Mouse (Mus musculus) CD4-positive helper T cell, adult 2 months (primary cell): ENCODE results near the gene Safb2.
A peak's percentile ranks its signal among the peaks of the same experiment; 100 is the strongest.
"Not testable (repeated sequence)": the region's sequence is repeated elsewhere in the genome, so short reads cannot be mapped to it uniquely, and the experiment has no call there.

Source experiments
- DNase-seq: peaks from one replicate; pipeline ENCODE4 v3.0.0-alpha.2; 2012; ENCODE audit warnings: low read depth, missing footprints, low spot score

Gene Safb2

GRCm38 (mm10) chr17:56584257-56585130 is at the start of gene Safb2, which contains the start of gene Safb:
TSS of gene Safb2 (minus strand) at chr17:56584585.
TSS of gene Safb (plus strand) at chr17:56584825.
- peak; percentile 100 for DNase-seq

- DNase-seq, result no peak
These were observed 49.6 kb upstream of the Safb2 start for GRCm38 (mm10) chr17:56634023-56634422.

GRCm38 (mm10) chr17:56631807-56632206 is 47.4 kb upstream of the Safb2 start:
- DNase-seq, result no peak

- DNase-seq, result not testable (repeated sequence)
These were observed 45.7 kb upstream of the Safb2 start for GRCm38 (mm10) chr17:56629800-56630781.

- peak; percentile 17 for DNase-seq
These were observed 43.3 kb upstream of the Safb2 start, which contains the start of gene Catsperd for GRCm38 (mm10) chr17:56627530-56628277. TSS of gene Catsperd (plus strand) at chr17:56628143.

- DNase-seq, result peak; percentile 98
These were observed 42.5 kb upstream of the Safb2 start, which contains the start of gene Lonp1 for GRCm38 (mm10) chr17:56626754-56627470. TSS of gene Lonp1 (minus strand) at chr17:56626887.

- DNase-seq, result no peak
These were observed 41.9 kb upstream of the Safb2 start for GRCm38 (mm10) chr17:56626260-56626659.

- DNase-seq, result peak; percentile 24
These were observed 41.1 kb upstream of the Safb2 start for GRCm38 (mm10) chr17:56625495-56625894.

DNA sequence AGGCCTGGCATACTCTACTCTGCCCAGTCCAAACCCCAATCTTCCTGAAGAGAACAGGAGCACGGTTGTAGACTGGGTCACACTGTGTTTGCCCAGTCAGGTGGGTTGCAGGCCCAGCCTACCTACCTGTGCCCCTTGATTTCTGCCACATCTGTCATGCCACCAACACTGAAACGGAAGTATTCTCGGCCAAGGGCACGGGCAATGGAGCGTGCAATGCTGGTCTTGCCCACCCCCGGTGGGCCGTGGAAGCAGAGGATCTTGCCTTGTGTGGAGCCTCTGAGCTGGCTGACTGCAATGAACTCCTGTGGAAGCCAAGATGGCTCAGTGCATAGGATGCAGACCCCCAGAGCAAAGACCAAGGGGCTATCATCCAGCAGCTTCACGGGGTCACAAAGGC is 33.2 kb upstream of the Safb2 start:
- DNase-seq, result no peak

GRCm38 (mm10) chr17:56616725-56617124 is 32.3 kb upstream of the Safb2 start:
- DNase-seq, result no peak

DNA sequence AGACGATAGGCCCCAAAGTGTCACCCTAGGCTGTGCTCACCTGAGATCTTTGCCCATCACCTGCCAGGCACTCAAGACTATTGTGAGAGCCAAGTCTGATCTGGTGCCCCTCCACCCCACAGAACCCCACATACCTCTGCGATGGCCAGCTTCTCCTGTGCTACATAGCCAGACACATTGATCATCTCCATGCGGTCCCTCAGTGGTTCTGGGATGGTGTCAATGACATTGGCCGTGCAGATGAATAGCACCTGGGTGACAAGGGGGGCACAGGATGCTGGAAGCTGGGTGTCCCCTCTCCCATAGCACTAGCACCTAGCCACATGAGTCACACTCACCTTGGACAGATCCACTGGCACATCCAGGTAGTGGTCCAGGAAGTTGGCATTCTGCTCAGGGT is 31.4 kb upstream of the Safb2 start:
- DNase-seq, result no peak

- no peak for DNase-seq
These were observed 30.9 kb upstream of the Safb2 start for GRCm38 (mm10) chr17:56615136-56615784.

DNA sequence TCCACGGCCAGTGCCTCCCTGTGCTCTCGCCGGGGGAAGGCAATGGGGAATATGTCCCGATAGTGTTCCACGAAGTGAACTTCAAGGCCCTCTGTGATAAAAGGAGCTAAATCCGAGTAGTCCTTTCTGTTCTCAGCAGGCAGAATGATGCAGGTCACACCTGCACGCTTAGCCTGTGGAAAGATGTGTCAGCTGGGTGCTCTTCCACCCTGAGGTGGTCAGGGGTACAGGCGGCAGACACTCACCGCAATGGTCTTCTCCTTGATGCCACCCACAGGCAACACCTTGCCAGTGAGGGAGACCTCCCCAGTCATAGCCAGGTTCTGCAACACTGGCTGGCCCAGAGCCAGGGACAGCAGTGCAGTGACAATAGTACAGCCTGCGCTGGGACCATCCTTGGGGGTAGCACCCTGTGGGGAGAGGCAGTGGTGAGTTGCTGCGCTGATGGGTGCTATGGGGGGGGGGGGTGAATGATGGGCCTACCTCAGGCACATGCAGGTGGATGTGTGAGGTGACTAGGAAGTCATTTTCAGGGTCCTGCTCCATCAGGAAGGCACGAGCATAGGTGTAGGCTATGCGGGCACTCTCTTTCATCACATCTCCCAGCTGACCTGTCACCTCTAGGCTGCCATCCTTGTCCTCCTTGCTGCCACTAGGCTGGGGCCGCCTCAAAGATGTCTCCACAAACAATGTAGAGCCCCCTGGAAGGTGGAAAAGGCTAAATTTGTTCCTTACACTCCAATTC is 30.2 kb upstream of the Safb2 start:
- peak; percentile 29 for DNase-seq

DNA sequence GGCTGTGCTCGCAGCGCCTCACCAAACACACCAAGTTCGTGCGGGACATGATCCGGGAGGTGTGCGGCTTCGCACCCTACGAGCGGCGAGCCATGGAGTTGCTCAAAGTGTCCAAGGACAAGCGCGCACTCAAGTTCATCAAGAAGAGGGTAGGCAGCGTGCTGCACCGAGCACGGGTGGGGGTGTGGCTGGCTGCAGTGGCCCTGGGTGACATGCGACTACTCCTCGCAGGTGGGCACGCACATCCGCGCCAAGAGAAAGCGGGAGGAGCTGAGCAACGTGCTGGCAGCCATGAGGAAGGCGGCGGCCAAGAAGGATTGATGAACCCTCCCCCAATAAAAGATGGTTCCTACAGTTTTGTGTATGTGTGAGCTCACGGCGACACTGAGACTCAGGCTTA is 29.5 kb upstream of the Safb2 start:
- DNase-seq, result peak; percentile 54

DNA sequence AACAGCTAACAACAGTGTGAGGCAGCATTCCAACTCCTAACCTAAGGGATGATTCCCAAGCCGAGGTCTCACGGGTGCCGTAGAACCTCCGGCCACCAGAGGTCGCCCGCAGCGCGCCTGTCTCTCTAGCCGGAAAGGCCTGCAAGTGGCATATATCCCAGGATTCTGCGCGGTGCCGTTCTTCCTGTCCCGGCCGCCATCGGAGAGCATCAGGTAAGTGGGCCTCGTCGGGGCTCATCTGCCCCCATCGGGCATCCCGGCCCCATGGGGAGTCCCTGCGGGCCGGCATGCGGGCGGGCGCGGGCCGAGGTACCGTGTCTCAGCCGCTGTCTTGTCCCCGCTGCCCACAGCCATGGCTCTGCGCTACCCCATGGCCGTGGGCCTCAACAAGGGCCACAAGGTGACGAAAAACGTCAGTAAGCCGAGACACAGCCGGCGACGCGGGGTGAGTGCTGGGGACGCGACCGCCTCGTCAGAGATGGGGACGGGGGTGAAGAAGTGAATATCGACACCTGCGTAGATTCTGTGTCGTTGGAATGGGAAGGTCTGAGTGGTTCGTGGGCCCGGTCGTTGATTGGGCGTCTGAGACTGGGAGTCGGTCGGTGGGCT is 29.0 kb upstream of the Safb2 start, which contains the start of gene Rpl36:
TSS of gene Rpl36 (plus strand) at position 181 of the 609 bp plus-strand sequence.
- peak; percentile 93 for DNase-seq

- not testable (repeated sequence) for DNase-seq
These were observed 28.2 kb upstream of the Safb2 start for GRCm38 (mm10) chr17:56612565-56612939.

DNA sequence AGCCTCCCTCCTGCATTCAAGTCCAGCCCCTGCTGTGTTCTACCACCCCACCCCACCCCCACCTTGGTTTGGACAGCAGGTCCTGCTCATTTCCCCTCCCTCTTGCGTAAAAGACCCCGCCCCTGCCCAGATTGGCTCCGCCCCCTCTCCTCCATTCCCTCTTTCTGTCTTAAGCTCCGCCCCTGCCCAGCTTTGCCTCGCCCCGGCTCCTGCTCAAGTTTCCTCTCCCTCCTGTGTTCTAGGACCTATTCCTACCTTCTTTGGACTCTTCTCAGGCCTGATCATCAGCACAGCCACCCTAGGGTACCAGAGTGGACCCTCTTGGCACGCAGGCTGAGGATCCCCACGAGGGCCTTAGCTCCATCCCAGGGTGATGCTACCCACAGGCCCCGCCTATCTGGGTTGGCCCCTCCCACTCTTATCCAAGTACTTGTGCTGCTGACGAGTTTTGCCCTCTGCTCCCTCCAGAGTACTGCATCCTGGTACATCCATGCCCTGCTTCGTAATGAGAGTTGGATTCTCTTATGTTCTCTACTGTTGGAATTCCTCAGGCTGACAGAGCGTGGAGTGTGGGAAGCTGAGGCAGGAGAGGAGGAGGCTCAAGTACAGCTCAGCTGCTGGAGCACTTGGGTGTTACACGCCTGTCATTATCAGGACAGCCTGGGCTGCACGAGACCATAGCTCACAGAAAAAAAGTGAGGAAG is 27.6 kb upstream of the Safb2 start:
- DNase-seq, result peak; percentile 41

GRCm38 (mm10) chr17:56611323-56611722 is 26.9 kb upstream of the Safb2 start:
- no peak for DNase-seq
